Mouse (Mus musculus) testis, postnatal 10 days (tissue): ENCODE data around the gene Cdkal1.
A peak's percentile ranks its signal among the peaks of the same experiment; 100 is the strongest.

ENCODE experiments used
- DNase-seq: peaks from one replicate; pipeline ENCODE4 v3.0.0; 2021; ENCODE audit warnings: low spot score

The Cdkal1 gene

DNA sequence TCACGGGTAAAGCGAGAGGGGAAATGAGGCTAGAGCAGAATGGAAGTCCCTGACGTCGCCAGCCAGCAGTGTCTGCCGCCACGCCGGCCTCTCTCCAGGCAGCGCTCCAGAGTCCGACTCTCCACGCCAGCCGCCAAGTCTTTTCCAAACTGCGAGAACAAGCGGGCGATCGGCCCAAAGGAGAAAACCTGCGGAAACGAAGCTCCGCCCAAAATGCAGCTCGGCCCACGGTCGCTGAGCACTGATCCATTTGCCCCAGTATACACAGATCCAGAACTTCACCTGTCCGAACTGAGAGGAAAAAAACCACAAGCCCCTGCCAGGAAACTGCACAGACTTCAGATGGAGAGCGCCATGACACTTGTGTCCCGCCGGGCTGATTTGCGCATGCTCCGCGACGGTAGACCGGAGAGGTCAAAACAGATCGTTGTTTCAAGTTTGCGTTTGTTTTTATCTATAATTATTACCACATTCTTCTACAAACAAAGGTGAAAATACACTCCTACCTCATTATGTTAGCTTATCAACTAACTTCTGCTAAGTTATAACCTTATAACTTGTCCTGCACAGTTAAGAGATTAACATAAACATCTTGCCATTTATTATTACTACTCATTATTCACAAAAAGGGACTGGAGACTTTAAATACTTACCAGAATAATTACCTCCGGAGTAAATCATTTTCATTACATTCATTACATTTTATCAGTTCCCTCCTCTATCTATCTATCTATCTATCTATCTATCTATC, at the start of gene Cdkal1:
Cdkal1 (minus strand) TSS at position 394 of the 751 bp plus-strand sequence.
- peak; percentile 88 for DNase-seq

GRCm38 (mm10) chr13:29903341-29903740, 47.9 kb upstream of the Cdkal1 start:
- no peak for DNase-seq

DNA sequence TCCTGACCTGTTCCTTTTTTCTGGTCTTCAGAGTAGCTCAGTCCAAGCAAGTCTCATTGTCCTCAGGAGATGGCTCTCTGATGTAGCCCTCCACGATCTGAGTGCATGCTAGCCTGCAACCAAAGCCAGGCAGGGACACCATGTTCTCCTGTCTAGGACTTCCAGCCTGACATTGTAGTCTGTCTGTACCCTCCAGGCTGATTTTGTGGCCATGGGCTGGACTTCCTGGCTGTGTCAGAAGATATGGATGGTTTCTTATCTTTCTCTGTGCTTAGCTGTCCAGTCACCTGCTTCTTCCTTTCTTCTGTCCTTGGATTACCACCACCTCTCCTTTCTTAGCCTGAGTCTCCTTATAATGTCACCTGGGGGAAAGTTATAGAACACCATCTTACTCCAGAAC, 47.2 kb upstream of the Cdkal1 start:
- no peak for DNase-seq

GRCm38 (mm10) chr13:29901641-29902040, 46.2 kb upstream of the Cdkal1 start:
- no peak for DNase-seq

GRCm38 (mm10) chr13:29866780-29867179, 11.3 kb upstream of the Cdkal1 start:
- DNase-seq: no peak

- DNase-seq: no peak
Measured at GRCm38 (mm10) chr13:29864331-29864730, 8.9 kb upstream of the Cdkal1 start.

GRCm38 (mm10) chr13:29860087-29860486, 4.6 kb upstream of the Cdkal1 start:
- no peak for DNase-seq

- DNase-seq: no peak
Measured at GRCm38 (mm10) chr13:29857436-29857835, 2.0 kb upstream of the Cdkal1 start.

GRCm38 (mm10) chr13:29854876-29855275, 598 bp downstream of the Cdkal1 start:
- DNase-seq: no peak

GRCm38 (mm10) chr13:29838409-29839047, 16.9 kb downstream of the Cdkal1 start:
- DNase-seq: no peak

DNA sequence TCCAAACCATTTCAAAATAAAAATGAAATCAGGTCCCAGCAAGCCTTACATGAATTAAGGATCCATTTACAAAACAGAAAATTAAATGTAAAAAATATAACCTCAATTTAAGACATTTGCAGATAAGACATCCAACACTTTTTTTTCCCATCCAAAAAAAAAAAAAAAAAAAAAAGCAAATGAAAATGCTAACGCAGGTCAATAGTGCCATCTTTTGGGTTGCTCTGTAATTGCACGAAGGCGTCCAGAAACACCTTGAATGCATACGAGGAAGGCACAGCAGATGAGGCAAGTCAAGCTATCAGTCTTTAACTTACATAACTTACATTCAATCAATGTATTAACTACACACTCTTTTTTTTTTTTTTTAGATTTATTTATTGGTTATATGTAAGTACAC, 20.3 kb downstream of the Cdkal1 start:
- peak; percentile 50 for DNase-seq

DNA sequence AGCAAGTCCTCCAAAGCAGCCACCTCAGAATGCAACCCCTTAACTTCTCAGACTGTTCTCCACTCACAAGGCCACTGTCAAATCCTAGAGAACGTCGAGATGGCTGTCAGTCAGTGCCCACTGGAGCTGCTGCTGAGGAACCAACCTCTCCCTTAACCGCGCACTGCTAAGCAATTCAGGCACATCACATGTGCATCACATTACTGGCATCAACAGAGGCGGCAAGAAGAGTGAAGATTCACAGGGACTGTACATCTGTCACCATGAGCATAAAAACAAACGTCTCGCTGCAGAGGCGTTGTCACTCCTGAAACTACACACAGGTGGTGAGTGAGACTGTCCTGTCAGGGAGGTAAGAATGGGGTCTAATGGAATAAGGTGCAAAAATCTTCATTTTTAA, 21.7 kb downstream of the Cdkal1 start:
- DNase-seq: no peak

DNA sequence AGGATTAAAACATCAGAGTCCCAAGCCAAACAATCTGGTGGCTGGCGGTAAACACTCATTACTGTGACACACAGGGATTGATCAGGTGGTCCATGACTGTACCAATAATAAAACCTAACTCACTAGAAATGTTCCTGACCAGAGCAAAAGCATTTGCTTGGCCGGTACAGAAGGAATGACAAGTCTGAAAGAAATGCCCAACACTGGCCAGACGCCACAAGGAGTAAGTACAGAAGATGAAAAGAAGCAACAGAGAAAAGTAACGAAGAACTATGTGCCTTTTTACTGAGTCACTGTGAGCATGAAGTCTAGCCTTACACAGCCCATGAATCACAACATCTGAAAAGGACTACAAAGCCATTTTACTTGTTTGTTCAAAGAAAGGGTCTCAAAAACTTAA, 24.3 kb downstream of the Cdkal1 start:
- DNase-seq: no peak

DNA sequence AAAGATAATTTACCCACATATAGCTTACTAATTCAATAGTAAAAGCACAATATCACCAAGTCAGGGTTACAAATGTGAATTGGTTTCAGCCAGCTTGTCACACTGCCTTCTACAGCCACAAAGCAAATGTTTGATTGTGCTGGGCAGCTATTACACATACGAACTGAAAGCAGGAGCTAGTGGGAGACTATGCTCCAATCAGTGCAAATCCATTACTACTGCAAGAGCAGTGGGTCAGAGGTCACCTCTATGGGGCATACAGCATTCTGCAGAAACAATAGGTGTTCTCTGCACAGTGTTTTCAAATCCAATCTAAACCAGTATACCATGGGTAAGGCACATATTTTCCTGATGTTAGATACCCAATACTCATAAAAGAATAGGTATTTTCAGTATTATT, 27.4 kb downstream of the Cdkal1 start:
- no peak for DNase-seq

DNA sequence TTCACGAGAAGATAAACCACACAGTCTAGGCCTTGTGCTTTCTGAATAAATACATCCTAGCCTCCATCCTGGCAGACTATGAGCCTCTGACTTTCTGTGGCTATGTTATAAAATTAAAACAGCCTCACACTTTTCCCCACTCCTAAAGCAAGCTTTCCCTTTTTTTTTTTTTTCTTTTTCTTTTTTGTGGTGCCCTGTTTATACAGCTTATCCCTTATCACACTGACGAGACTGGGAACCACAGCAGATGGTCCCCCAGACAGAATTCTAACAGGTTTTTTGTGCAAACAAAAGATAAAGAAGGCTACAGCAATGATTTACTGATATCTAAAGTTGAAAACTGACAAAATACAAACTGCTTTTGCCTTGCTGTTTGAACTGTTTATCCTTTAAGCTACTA, 29.0 kb downstream of the Cdkal1 start:
- no peak for DNase-seq

- DNase-seq: no peak
Measured at GRCm38 (mm10) chr13:29826041-29826440, 29.4 kb downstream of the Cdkal1 start.

GRCm38 (mm10) chr13:29824797-29825196, 30.7 kb downstream of the Cdkal1 start:
- no peak for DNase-seq

DNA sequence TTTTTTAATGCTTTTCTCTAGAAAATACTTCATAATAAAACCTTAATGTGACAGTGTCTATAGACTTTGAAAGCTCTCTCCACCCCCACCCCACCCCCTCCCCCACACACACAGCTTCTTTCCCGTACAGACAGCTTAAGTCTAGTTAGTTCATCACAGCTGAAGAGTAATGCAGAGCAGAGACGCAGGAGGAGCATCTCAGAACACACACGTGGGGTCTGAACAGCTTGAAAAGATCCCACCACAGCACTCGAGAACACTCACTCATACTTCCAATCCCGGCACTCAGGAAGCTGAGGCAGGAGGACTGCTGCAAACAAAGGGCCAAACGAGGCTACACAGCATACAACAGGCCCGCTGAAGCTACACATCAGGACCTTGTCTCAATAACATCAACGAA, 31.1 kb downstream of the Cdkal1 start:
- DNase-seq: no peak

- DNase-seq: no peak
Measured at GRCm38 (mm10) chr13:29823906-29824305, 31.6 kb downstream of the Cdkal1 start.

- DNase-seq: no peak
Measured at GRCm38 (mm10) chr13:29823487-29823886, 32.0 kb downstream of the Cdkal1 start.

- DNase-seq: no peak
Measured at GRCm38 (mm10) chr13:29819910-29820583, 35.4 kb downstream of the Cdkal1 start.

- DNase-seq: no peak
Measured at GRCm38 (mm10) chr13:29819147-29819546, 36.3 kb downstream of the Cdkal1 start.

GRCm38 (mm10) chr13:29818314-29818713, 37.2 kb downstream of the Cdkal1 start:
- DNase-seq: no peak
